Mouse (Mus musculus): Measurements from ENCODE around the gene Rhcg. TPM values are rescaled to one million over a fixed set of nuclear protein-coding genes. Genes with fewer than 3 reads are reported as not detected.

Gene Rhcg
- polyA plus RNA-seq, 1 experiment, result not detected

DNA sequence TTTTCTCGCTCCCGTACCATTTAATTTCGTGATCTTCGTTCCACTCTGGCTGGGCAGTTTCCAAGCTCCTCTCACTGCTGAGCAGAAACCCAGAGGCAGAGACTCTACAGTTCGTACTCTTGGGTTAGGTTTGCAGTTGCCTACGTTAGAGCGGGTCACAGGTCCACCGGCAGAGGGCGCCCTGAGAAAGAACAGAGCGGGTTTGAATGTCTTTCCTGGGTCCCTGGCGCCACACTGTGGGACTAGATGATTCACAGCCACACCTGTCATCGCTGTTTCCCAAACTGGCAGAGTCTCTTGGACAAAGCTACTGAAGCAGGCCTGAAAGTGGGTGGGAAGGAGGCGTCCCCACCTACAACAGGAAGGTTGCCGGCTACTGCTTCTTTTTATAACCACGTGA lies 70.4 kb downstream of the Rhcg start:
- H3K79me3 ChIP-seq (ENCODE audit: low read depth), result no peaks in the 10 kb centered on the region
- H3K4me3 ChIP-seq (ENCODE audit: insufficient read depth, poor library complexity, severe bottlenecking), result no peak overlapping the region
- no peaks in the 10 kb centered on the region for H3K36me3 ChIP-seq (ENCODE audit: control insufficient read depth, insufficient read depth)
- H3ac ChIP-seq (ENCODE audit: control insufficient read depth, insufficient read length, low read depth), result no peak overlapping the region
- peaks cover 75% of the 10 kb centered on the region for H3K27me3 ChIP-seq (ENCODE audit: control insufficient read depth, insufficient read depth, insufficient read length)
- TF ChIP-seq MAX (IDR thresholded peaks at IDR 0.05), result no peak
- no peak for TF ChIP-seq MYOG (IDR thresholded peaks at IDR 0.05; ENCODE audit: control insufficient read depth, extremely low read depth, insufficient read length)
- peak; percentile 75 for TF ChIP-seq MYOD1 (IDR thresholded peaks at IDR 0.05; ENCODE audit: control insufficient read depth, insufficient read length, low read depth)
- TF ChIP-seq FOSL1 (IDR thresholded peaks at IDR 0.05; ENCODE audit: insufficient read depth, low read length, poor library complexity, severe bottlenecking), result no peak
- TF ChIP-seq CTCF (IDR thresholded peaks at IDR 0.05; ENCODE audit: control insufficient read depth, insufficient read depth, insufficient read length), result peak; percentile 79
- H3K79me2 ChIP-seq (ENCODE audit: control insufficient read depth, insufficient read depth), result no peaks in the 10 kb centered on the region

DNA sequence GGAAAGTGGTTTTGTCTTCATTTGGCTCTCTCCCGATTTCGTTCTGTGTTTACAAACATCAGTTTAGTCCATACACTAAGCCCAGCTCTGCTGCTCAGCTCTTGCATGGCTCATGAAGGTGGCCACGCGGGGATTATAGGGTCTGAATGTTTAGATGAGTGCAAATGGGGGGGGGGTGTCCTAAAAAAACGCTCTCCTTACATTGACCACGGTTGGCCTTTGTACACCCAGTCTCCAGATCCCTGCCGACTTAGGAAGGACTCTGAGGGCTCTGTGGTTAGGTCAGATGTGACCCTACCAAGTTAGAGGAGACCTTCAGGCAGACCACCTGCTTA lies 72.4 kb downstream of the Rhcg start:
- no peaks in the 10 kb centered on the region for H3K36me3 ChIP-seq (ENCODE audit: control insufficient read depth, insufficient read depth)
- H3K79me2 ChIP-seq (ENCODE audit: control insufficient read depth, insufficient read depth), result no peaks in the 10 kb centered on the region
- peaks cover 87% of the 10 kb centered on the region for H3K27me3 ChIP-seq (ENCODE audit: control insufficient read depth, insufficient read depth, insufficient read length)
- H3ac ChIP-seq (ENCODE audit: control insufficient read depth, insufficient read length, low read depth), result no peak overlapping the region
- no peak for TF ChIP-seq MAX (IDR thresholded peaks at IDR 0.05)
- TF ChIP-seq USF1 (IDR thresholded peaks at IDR 0.05; ENCODE audit: low read depth), result no peak
- TF ChIP-seq FOSL1 (IDR thresholded peaks at IDR 0.05; ENCODE audit: insufficient read depth, low read length, poor library complexity, severe bottlenecking), result no peak
- no peak for TF ChIP-seq CEBPB (IDR thresholded peaks at IDR 0.05; ENCODE audit: low read depth)
- TF ChIP-seq MYOD1 (IDR thresholded peaks at IDR 0.05; ENCODE audit: control insufficient read depth, insufficient read length, low read depth), result no peak
- no peak for TF ChIP-seq MYOG (IDR thresholded peaks at IDR 0.05; ENCODE audit: control insufficient read depth, extremely low read depth, insufficient read length)
- no peak for TF ChIP-seq CTCF (IDR thresholded peaks at IDR 0.05; ENCODE audit: control insufficient read depth, insufficient read depth, insufficient read length)
- no peak overlapping the region for H3K4me3 ChIP-seq (ENCODE audit: insufficient read depth, poor library complexity, severe bottlenecking)
- no peaks in the 10 kb centered on the region for H3K79me3 ChIP-seq (ENCODE audit: low read depth)

DNA sequence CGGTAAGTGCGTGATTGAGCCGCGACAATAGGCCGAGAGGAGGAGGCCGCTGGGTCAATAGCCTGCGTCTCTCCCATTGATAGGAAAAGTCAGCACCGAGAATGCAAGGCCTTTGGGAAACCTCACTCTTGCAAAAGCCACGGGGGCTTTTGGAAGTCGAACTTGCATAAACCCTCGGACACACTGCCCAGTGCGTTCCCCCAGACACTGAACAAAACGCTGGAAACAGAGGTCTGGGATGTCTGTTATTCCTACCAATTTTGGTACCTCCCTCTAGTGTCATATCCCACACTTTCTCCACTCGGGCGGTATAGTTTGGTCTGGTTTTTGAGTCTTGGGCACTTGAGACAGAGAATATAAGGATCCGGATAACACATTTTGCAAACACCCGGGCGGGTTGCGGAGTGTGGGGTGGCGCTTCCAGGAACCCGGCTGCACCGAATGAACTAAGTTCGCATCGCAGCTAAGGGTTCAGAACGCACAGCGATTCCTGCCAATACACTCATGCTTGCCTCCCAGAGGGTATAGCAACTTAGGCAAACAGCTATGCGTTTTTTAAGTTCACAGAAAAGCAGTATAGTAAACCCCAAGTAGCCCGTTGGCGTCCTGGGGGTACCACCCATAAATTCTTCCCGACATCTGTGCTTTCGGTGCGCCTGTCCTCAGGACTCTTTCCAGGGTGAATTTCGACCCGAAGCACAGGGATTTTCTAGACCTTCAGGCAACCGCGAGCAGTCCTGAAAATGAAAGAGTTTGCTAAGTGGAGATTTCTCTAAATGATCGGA lies 73.0 kb downstream of the Rhcg start:
- H3K4me3 ChIP-seq (ENCODE audit: insufficient read depth, poor library complexity, severe bottlenecking), result no peak overlapping the region

More for the DNA sequence above, 73.0 kb downstream of the Rhcg start:
- no peaks in the 10 kb centered on the region for H3K79me3 ChIP-seq (ENCODE audit: low read depth)
- H3K27me3 ChIP-seq (ENCODE audit: control insufficient read depth, insufficient read depth, insufficient read length), result peaks cover 85% of the 10 kb centered on the region
- H3K79me2 ChIP-seq (ENCODE audit: control insufficient read depth, insufficient read depth), result no peaks in the 10 kb centered on the region
- no peak overlapping the region for H3ac ChIP-seq (ENCODE audit: control insufficient read depth, insufficient read length, low read depth)
- TF ChIP-seq MYOG (IDR thresholded peaks at IDR 0.05; ENCODE audit: control insufficient read depth, extremely low read depth, insufficient read length) (no peak), CEBPB (IDR thresholded peaks at IDR 0.05; ENCODE audit: low read depth) (no peak), FOSL1 (IDR thresholded peaks at IDR 0.05; ENCODE audit: insufficient read depth, low read length, poor library complexity, severe bottlenecking) (no peak), CTCF (IDR thresholded peaks at IDR 0.05; ENCODE audit: control insufficient read depth, insufficient read depth, insufficient read length) (no peak), MAX (IDR thresholded peaks at IDR 0.05) (no peak), MYOD1 (IDR thresholded peaks at IDR 0.05; ENCODE audit: control insufficient read depth, insufficient read length, low read depth) (no peak), USF1 (IDR thresholded peaks at IDR 0.05; ENCODE audit: low read depth) (no peak)
- no peaks in the 10 kb centered on the region for H3K36me3 ChIP-seq (ENCODE audit: control insufficient read depth, insufficient read depth)

Other genes with a start within 250 kb of the Rhcg start
- gene Rlbp1, start 230.6 kb downstream of the Rhcg start, polyA plus RNA-seq (2012; fragmentation: generic; extraction: Trizol), result 0.04 TPM
- gene Fanci, start 225.7 kb downstream of the Rhcg start, polyA plus RNA-seq (2012; fragmentation: generic; extraction: Trizol), result 4.3 TPM
- gene Polg, start 151.3 kb downstream of the Rhcg start, polyA plus RNA-seq (2012; fragmentation: generic; extraction: Trizol), result 37.8 TPM
- gene Ticrr, start 42.5 kb upstream of the Rhcg start, polyA plus RNA-seq (2012; fragmentation: generic; extraction: Trizol), result 5.0 TPM
- gene Kif7, start 98.1 kb upstream of the Rhcg start, polyA plus RNA-seq (2012; fragmentation: generic; extraction: Trizol), result 5.5 TPM
- gene Plin1, start 115.2 kb upstream of the Rhcg start, polyA plus RNA-seq (2012; fragmentation: generic; extraction: Trizol), result not detected
- 2.2 TPM for gene Pex11a, start 125.5 kb upstream of the Rhcg start, polyA plus RNA-seq (2012; fragmentation: generic; extraction: Trizol)
- gene Wdr93, start 125.5 kb upstream of the Rhcg start, polyA plus RNA-seq (2012; fragmentation: generic; extraction: Trizol), result 0.04 TPM
- 0.02 TPM for gene Mesp1, start 176.1 kb upstream of the Rhcg start, polyA plus RNA-seq (2012; fragmentation: generic; extraction: Trizol)
- 0.07 TPM for gene Mesp2, start 193.1 kb upstream of the Rhcg start, polyA plus RNA-seq (2012; fragmentation: generic; extraction: Trizol)
- gene Anpep, start 243.4 kb upstream of the Rhcg start, polyA plus RNA-seq (2012; fragmentation: generic; extraction: Trizol), result 26.5 TPM

Measured in C2C12 (cell line).